Mouse (Mus musculus): ENCODE measurements around the gene Zfp61.

The Zfp61 gene

DNA sequence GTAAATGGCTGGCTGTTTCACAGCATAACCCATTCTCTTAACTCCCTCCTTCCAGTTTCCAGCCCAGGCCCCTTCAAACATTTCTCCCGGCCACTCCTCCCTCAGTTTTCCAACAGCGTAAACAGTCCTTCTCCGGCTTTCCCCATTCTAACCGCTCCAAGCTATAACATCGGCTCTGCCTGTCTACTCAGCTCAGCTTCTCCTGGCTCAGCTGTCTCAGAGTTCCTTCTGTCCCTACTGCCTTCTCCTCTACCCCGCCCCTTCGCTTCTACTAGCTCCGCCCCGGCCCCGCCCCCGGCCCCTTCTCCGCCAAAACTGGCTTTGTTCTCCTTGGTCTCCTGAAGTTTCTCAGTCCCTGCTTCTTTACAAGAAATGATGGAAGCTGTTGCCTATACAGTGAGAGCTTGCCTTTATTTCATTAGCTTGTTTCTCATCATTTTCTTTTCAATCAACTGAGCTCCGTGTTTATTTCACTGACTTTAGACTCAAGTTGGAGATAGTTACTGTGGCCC, at the start of gene Zfp61:
Gene Zfp61 (minus strand): TSS at position 462 of the 512 bp plus-strand sequence.
- DNase-seq: peak; percentile 38

DNA sequence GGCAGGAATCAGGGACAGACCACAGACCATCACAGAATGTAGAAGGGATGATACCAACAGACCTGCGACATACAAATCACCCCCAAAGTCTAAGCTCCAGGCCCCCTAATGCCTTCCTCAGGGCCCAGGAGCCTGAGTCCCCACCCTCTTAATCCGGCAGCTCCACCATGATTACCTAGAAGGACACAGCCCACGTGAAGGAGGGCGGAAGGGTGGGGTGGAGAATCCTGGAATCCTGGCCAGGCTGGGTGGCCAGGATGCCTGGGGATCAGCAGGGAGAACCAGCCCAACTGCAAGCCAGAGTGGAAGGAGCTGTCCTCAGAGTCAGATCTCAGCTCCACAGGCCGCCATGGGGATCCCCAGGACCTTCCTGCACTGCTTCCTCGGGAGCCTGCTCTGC, 47.9 kb upstream of the Zfp61 start, which contains the start of gene Lypd5:
Gene Lypd5 (plus strand): TSS at position 301 of the 400 bp plus-strand sequence.
- DNase-seq: no peak

- no peak for DNase-seq
Measured at GRCm38 (mm10) chr7:24346444-24346843, 45.4 kb upstream of the Zfp61 start.

GRCm38 (mm10) chr7:24343701-24344272, 42.8 kb upstream of the Zfp61 start:
- no peak for DNase-seq

DNA sequence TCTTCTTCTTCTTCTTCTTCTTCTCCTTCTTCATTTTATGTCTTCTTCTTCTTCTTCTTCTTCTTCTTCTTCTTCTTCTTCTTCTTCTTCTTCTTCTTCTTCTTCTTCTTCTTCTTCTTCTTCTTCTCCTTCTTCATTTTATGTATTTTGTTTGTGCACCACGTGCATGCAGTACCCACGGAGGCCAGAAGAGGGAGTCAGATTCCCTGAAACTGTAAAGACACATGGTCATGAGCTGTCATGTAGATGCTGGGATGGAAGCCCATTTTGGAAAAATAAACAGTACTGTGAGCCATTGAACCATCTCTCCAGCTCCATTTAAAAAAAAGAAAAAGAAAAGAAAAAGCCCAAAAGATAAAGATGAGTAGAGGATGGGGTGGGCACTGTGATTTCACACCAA, 37.2 kb upstream of the Zfp61 start:
- DNase-seq: no peak

GRCm38 (mm10) chr7:24335699-24336309, 34.8 kb upstream of the Zfp61 start:
- DNase-seq: peak; percentile 75

DNA sequence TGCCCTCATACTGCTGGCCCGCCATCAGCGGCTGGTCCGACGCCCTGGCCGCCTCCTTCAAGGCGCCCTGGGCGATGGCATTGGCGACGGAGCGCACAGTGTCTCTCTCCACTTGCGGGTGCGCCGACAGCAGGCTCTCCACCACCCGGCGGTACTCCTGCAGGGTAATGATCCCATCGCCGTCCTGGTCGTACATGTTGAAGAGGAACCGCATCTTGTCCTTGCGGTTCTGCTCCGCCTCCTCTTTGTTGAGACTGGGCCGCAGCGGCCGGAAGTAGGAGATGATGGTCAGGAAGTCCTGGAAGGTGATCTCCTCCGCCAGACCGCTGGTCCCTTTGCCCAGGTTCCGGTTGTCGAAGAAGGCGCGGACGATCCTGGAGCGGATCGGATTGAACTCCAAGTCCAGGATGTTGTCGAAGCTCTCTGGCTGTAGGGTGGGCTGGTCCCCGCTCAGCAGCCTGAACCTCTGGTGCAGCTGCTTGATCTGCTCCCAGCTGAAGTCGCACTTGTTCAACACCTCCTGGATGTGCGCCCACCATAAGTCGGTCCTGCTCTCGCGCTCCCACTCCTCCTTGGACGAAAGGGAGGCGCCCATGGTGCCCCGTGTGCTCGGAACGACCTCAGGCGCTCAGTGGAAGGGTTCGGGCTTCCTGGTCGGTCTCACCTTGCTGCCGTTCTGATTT, 32.4 kb upstream of the Zfp61 start, which contains the start of gene Tescl:
Gene Tescl (minus strand): TSS at position 633 of the 683 bp plus-strand sequence.
- DNase-seq: no peak

GRCm38 (mm10) chr7:24327281-24327975, 26.4 kb upstream of the Zfp61 start:
- no peak for DNase-seq

- no peak for DNase-seq
Measured at GRCm38 (mm10) chr7:24326273-24327135, 25.5 kb upstream of the Zfp61 start.

DNA sequence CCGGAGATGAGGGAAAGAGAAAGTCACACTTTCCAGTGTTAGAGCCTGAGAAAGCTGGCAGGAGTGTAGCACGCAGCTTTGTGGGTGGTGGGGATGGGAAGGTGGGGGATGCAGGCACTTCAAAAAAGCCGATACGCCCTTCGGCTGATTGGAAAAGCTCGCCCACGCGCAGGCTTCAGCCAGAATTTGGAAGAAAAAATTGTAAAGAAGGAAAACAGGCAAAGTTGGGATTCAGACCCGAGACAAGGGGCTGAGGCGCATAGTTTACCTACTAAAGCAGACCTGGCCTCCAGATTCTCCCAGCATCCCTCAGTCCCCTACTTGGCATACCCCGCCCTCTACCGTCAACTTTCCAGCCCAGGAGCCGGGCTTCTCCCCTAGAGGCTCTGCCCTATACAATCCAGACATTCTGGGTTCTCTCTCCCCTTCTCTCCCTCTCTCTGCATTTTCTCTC, 24.7 kb upstream of the Zfp61 start:
- no peak for DNase-seq

GRCm38 (mm10) chr7:24325197-24325596, 24.2 kb upstream of the Zfp61 start:
- DNase-seq: peak; percentile 34

GRCm38 (mm10) chr7:24322593-24322992, 21.6 kb upstream of the Zfp61 start:
- DNase-seq: no peak

- DNase-seq: no peak
Measured at GRCm38 (mm10) chr7:24318942-24319341, 17.9 kb upstream of the Zfp61 start.

- DNase-seq: peak; percentile 98
Measured at GRCm38 (mm10) chr7:24316567-24317092, 15.6 kb upstream of the Zfp61 start, which contains the start of gene Zfp94. Gene Zfp94 (minus strand): TSS chr7:24316666.

DNA sequence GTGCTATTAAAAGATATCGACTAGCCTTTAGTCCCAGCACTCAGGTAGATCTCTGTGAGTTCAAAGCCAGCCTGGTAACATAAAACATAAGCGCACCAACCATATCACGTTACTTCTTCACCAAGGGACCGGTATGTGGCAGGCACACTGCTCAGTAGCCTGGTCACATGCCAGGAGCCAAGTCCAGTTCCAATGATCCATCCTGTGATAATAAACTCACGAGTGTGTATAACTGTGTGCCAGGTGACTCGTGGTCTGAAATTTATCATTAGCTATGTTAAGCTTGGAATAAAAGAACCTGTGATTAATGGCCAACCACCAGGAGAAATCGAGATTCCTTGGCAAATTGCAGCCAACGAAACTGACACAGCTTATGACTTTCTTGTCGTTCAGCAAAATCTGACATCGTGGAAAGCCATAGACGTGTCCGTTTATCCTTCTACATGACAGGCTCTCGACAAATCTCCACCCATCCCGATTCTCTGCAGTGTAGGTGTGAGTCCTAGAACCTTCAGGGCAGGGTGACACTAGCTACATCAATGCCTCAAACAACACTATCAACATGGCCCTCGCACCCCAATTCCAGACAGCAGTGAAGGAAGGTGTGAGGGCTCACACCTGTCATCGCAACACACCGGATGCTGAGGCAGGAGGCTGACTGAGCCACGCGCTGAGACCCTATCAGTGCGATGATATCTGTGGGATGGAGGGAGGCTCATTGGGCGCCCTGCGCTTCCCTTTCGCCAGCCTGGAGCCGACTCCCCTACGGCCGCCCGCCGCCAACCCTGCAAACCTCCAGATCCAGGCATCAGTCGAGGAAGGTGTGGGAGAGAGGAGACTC, 14.9 kb upstream of the Zfp61 start:
- DNase-seq: peak; percentile 67

DNA sequence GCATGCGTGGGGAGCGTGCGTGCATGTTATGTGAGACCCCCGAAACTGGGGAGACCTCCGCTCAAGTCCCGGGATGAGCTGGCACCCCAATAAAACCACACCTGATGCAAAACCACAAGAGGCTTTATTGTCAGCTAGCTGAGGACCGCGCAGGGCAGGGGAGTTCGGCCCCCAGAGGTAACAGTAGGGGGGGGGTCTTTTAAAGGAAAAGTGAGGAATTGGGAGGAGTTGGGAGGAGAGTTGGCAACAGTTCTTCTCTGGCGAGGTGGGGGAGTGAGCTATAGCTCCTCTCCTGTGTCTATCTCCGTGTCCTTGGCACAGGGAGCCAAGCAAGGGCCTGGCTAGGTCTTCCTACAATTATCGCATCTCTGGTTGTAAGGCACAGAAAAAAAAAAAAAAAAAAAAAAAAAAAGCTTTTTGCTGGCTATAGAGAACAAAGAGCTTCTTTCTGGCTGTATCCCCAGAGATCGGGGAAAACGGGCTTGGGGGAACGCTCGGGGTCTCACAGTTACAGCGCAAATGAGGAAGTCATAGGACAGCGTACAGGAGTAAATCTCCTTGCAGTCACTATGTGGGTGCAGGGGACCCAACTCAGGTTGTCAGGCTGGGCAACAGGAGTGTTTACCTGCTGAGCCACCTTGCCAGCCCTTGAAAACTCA, 1.1 kb downstream of the Zfp61 start:
- no peak for DNase-seq

DNA sequence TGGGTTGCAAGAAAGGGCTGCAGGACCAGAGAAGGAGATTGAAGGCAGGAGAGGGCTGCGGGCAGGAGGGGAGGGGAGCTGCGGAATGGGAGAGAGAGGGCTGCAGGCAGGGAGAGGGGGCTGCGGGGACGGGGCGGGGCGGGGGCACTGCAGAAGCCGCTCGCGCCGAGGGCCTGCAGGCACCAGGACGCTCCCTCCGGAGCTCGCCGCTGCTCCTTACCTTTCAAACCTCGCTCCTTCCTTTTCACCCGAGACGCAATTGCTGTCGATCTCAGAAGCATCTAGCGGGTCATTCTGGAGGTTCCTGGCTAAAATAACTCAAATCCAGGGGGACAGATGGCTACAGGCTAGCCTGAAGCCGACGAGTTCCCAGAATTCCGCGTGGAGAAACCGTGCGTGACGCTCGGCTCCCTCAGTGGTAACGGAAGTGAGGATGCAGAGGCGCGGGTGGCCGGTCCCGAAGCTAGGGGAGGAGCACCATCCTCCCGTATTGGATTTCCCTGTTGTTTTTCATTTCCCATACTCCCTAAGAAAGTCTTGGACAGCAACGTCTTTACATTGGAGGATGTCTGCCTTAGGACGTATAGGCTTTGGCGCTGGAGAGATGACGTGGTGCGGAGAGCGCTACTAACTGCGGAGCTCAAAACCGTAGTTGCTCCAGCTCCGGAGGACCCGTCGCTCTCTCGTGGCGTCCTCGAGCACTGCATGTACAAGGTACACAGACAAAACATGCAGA, 1.9 kb downstream of the Zfp61 start:
- peak; percentile 68 for DNase-seq

GRCm38 (mm10) chr7:24298635-24298972, 2.4 kb downstream of the Zfp61 start:
- DNase-seq: no peak

GRCm38 (mm10) chr7:24297361-24298095, 3.5 kb downstream of the Zfp61 start:
- DNase-seq: no peak
